Mouse (Mus musculus) neural tube, embryonic 11.5 days (tissue): Measurements from ENCODE around the gene Sergef. TPM values are rescaled to one million over a fixed set of nuclear protein-coding genes. Genes with fewer than 3 reads are reported as not detected.

ENCODE experiments used
- ATAC-seq: fragments of 200-750 bp; cut with Nextera tagmentation; 2 replicates; pipeline ENCODE4 v1.8.0; 2017; ENCODE audit warnings: moderate number of reproducible peaks, mild to moderate bottlenecking, moderate TSS enrichment, moderate library complexity; ENCODE audit not compliant: insufficient read depth, low FRiP score, low TSS enrichment
- DNase-seq: peaks from one replicate; pipeline ENCODE4 v3.0.0-alpha.2; 2015; ENCODE audit warnings: low spot score
- H3K27ac ChIP-seq: fragments of 300-500 bp; sonication (generic); 2 replicates; pipeline ENCODE4 v1.5.1; 2014; ENCODE audit warnings: low read depth, mild to moderate bottlenecking, low read length
- H3K27me3 ChIP-seq: fragments of 300-500 bp; sonication (generic); 2 replicates; pipeline ENCODE4 v1.6.1; 2014; ENCODE audit warnings: mild to moderate bottlenecking, low read length, mixed read lengths; ENCODE audit not compliant: control insufficient read depth, insufficient read depth
- H3K36me3 ChIP-seq: fragments of 300-500 bp; sonication (generic); 2 replicates; pipeline ENCODE4 v1.6.1; 2014; ENCODE audit warnings: mild to moderate bottlenecking, low read length, moderate library complexity, mixed read lengths; ENCODE audit not compliant: control insufficient read depth, insufficient read depth
- H3K4me1 ChIP-seq: fragments of 300-500 bp; sonication (generic); 2 replicates; pipeline ENCODE4 v1.6.1; 2014; ENCODE audit warnings: low read length, mixed read lengths; ENCODE audit not compliant: control insufficient read depth, insufficient read depth
- H3K4me2 ChIP-seq: fragments of 300-500 bp; sonication (generic); 2 replicates; pipeline ENCODE4 v1.6.1; 2014; ENCODE audit warnings: low read depth, mild to moderate bottlenecking, moderate library complexity
- H3K4me3 ChIP-seq: fragments of 300-500 bp; sonication (generic); 2 replicates; pipeline ENCODE4 v1.5.1; 2014; ENCODE audit warnings: low read depth, low read length
- H3K9ac ChIP-seq: fragments of 300-500 bp; sonication (generic); 2 replicates; pipeline ENCODE4 v1.6.1; 2014; ENCODE audit warnings: mild to moderate bottlenecking, low read length
- H3K9me3 ChIP-seq: fragments of 300-500 bp; sonication (generic); 2 replicates; pipeline ENCODE4 v1.6.1; 2016; ENCODE audit warnings: low read length; ENCODE audit not compliant: control insufficient read depth
- WGBS: fragments of 180-500 bp; shearing (Covaris S2); extraction: QIAGEN DNeasy Blood & Tissue Kit; methylation state at CpG from one replicate; pipeline ENCODE4 v1.1.7; 2014; 5-methylcytosine and 5-hydroxymethylcytosine counted together
- polyA plus RNA-seq: library from polyadenylated mRNA; unstranded; fragments of >200 nt; fragmentation: Nextera tagmentation; extraction: Ambion mirVana; gene quantifications from 2 replicates; pipeline ENCODE4 v1.2.1, GENCODE M21; 2014

The Sergef gene
- polyA plus RNA-seq, 1 experiment from 2014 or later: 13.5 TPM

GRCm38 (mm10) chr7:46534767-46535428 is 104.7 kb downstream of the Sergef start:
- DNase-seq (peak; percentile 7), ATAC-seq (no peak)
- Histone ChIP-seq H3K27ac (no peak overlapping the region), H3K9ac (no peak overlapping the region), H3K4me3 (no peak overlapping the region), H3K27me3 (no peaks in the 10 kb centered on the region), H3K4me2 (no peak overlapping the region), H3K4me1 (no peaks in the 10 kb centered on the region), H3K9me3 (no peaks in the 10 kb centered on the region), H3K36me3 (no peaks in the 10 kb centered on the region)
- WGBS: 82% methylated on average over 11 of the region's 11 CpGs

GRCm38 (mm10) chr7:46533518-46533917 is 106.1 kb downstream of the Sergef start:
- WGBS: 78% methylated on average over 11 of the region's 11 CpGs
- DNase-seq: peak; percentile 6

GRCm38 (mm10) chr7:46531345-46531744 is 108.3 kb downstream of the Sergef start:
- Histone ChIP-seq H3K9me3 (no peaks in the 10 kb centered on the region), H3K4me1 (no peaks in the 10 kb centered on the region), H3K4me2 (no peak overlapping the region), H3K36me3 (no peaks in the 10 kb centered on the region), H3K9ac (no peak overlapping the region), H3K4me3 (no peak overlapping the region), H3K27me3 (no peaks in the 10 kb centered on the region), H3K27ac (no peak overlapping the region)
- no peak for DNase-seq
- 82% methylated on average over 5 of the region's 5 CpGs for WGBS
- ATAC-seq: no peak

More at GRCm38 (mm10) chr7:46533518-46533917, 106.1 kb downstream of the Sergef start:
- Histone ChIP-seq H3K4me1 (no peaks in the 10 kb centered on the region), H3K4me3 (no peak overlapping the region), H3K27ac (no peak overlapping the region), H3K27me3 (no peaks in the 10 kb centered on the region), H3K9me3 (no peaks in the 10 kb centered on the region), H3K4me2 (no peak overlapping the region), H3K36me3 (no peaks in the 10 kb centered on the region), H3K9ac (no peak overlapping the region)
- ATAC-seq: no peak

GRCm38 (mm10) chr7:46529930-46530329 is 109.7 kb downstream of the Sergef start:
- no peak overlapping the region for H3K9ac ChIP-seq
- no peak overlapping the region for H3K4me2 ChIP-seq
- no peaks in the 10 kb centered on the region for H3K4me1 ChIP-seq
- 47% methylated on average over 8 of the region's 8 CpGs for WGBS
- no peaks in the 10 kb centered on the region for H3K27me3 ChIP-seq
- H3K4me3 ChIP-seq: no peak overlapping the region
- no peak overlapping the region for H3K27ac ChIP-seq
- ATAC-seq: no peak
- H3K9me3 ChIP-seq: no peaks in the 10 kb centered on the region
- DNase-seq: no peak
- no peaks in the 10 kb centered on the region for H3K36me3 ChIP-seq

GRCm38 (mm10) chr7:46529259-46529658 is 110.3 kb downstream of the Sergef start:
- ATAC-seq (no peak), DNase-seq (no peak)
- 80% methylated on average over 5 of the region's 5 CpGs for WGBS
- H3K27me3 ChIP-seq: no peaks in the 10 kb centered on the region
- H3K36me3 ChIP-seq: no peaks in the 10 kb centered on the region
- no peak overlapping the region for H3K9ac ChIP-seq
- no peak overlapping the region for H3K4me3 ChIP-seq
- no peak overlapping the region for H3K27ac ChIP-seq
- H3K4me1 ChIP-seq: no peaks in the 10 kb centered on the region
- H3K9me3 ChIP-seq: no peaks in the 10 kb centered on the region
- H3K4me2 ChIP-seq: no peak overlapping the region

- 66% methylated on average over 6 of the region's 6 CpGs for WGBS
Measured at GRCm38 (mm10) chr7:46526665-46527154, 112.9 kb downstream of the Sergef start.

GRCm38 (mm10) chr7:46523215-46523614 is 116.4 kb downstream of the Sergef start:
- Histone ChIP-seq H3K9ac (no peak overlapping the region), H3K9me3 (no peaks in the 10 kb centered on the region), H3K36me3 (no peaks in the 10 kb centered on the region), H3K27me3 (no peaks in the 10 kb centered on the region), H3K4me1 (no peaks in the 10 kb centered on the region), H3K27ac (no peak overlapping the region), H3K4me3 (no peak overlapping the region), H3K4me2 (no peak overlapping the region)
- WGBS: 84% methylated on average over 7 of the region's 7 CpGs
- ATAC-seq (no peak), DNase-seq (no peak)

More at GRCm38 (mm10) chr7:46526665-46527154, 112.9 kb downstream of the Sergef start:
- Histone ChIP-seq H3K9ac (no peak overlapping the region), H3K9me3 (no peaks in the 10 kb centered on the region), H3K36me3 (no peaks in the 10 kb centered on the region), H3K4me2 (no peak overlapping the region), H3K27me3 (no peaks in the 10 kb centered on the region), H3K4me1 (no peaks in the 10 kb centered on the region), H3K4me3 (no peak overlapping the region), H3K27ac (no peak overlapping the region)
- no peak for ATAC-seq
- no peak for DNase-seq

GRCm38 (mm10) chr7:46521794-46522193 is 117.8 kb downstream of the Sergef start:
- Histone ChIP-seq H3K27ac (no peak overlapping the region), H3K4me1 (no peaks in the 10 kb centered on the region), H3K9me3 (no peaks in the 10 kb centered on the region), H3K4me3 (no peak overlapping the region), H3K4me2 (no peak overlapping the region), H3K27me3 (no peaks in the 10 kb centered on the region), H3K9ac (no peak overlapping the region), H3K36me3 (no peaks in the 10 kb centered on the region)
- ATAC-seq (no peak), DNase-seq (no peak)
- WGBS: 94% methylated on average over 17 of the region's 17 CpGs

GRCm38 (mm10) chr7:46519148-46519547 is 120.5 kb downstream of the Sergef start:
- Histone ChIP-seq H3K4me3 (no peak overlapping the region), H3K27me3 (no peaks in the 10 kb centered on the region), H3K27ac (no peak overlapping the region), H3K4me1 (no peaks in the 10 kb centered on the region), H3K9me3 (no peaks in the 10 kb centered on the region), H3K36me3 (no peaks in the 10 kb centered on the region), H3K9ac (no peak overlapping the region), H3K4me2 (no peak overlapping the region)
- ATAC-seq: no peak
- DNase-seq: no peak
- WGBS: 83% methylated on average over 11 of the region's 11 CpGs
